Comparison of ENCODE assay signal across 8 mouse cellular contexts in the genomic region with DNA sequence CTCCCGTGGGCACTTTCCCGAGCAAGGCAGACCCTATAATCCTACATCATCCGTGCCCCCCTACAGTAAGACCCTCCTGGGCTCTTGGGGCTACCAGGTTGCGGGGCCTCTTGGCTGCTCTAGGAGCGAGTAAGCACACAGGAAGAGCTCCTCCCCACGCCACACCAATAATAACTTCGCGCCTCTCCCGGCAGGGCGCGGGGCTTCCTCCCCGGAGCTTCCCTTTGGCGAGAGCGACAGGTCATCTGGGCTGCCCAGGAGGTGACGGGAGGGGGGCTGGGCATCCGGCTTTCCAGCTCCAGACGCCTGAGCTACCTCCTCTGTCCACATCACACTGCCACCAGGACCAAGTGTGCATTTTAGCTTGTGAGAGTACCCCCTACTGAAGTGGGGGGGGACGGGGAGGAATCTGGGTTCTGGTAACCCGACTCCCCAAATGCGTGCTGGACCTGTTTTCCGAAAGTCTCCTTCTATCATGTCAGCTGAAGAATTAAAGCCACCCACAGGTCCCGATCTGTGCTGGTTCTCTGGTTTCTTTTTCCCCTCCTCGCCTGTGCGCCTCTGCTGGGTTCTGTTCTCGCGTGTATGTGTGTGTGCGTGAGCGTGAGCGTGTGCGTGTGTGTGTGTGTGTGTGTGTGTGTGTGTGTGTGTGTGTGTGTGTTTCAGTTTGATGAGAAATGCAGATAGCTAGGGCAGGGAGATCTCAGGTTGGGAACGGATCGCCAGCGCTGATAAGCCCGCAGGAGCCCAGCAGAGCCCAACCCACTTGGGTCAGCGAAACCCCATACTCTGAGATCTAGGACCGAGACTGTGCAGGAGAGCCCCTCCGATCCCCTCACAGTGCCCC. TPM values are rescaled to one million over a fixed set of nuclear protein-coding genes. Genes with fewer than 3 reads are reported as not detected.
DNase-seq lines count a peak whose midpoint lies in the region; ATAC-seq and TF ChIP-seq lines count a peak whose summit lies in the region.

No protein-coding gene starts in this region.

- peak overlapping the region; percentile 98 for H3K4me2 ChIP-seq in midbrain, postnatal 0 days (ENCODE audit: low read depth, low read length, poor library complexity, severe bottlenecking)

- TF ChIP-seq EP300 in heart, adult 2 months (IDR thresholded peaks at IDR 0.05; ENCODE audit: insufficient read depth, low read depth, low read length): 0 out of 2 replicates have a peak, but pooled peaks have one; percentile 57

- under 1% methylated on average over 37 of the region's 37 CpGs for WGBS in cerebellum, adult 2 months
- 6% methylated on average over 37 of the region's 37 CpGs for WGBS in heart, adult 2 months
- under 1% methylated on average over 37 of the region's 37 CpGs for WGBS in liver, adult 2 months
- 1% methylated on average over 35 of the region's 37 CpGs for WGBS in midbrain, postnatal 0 days
- under 1% methylated on average over 37 of the region's 37 CpGs for WGBS in thymus, adult 2 months

- H3K9me3 ChIP-seq in midbrain, postnatal 0 days (ENCODE audit: low read length): no peaks in the 10 kb centered on the region

- TF ChIP-seq CTCF in cerebellum, adult 2 months (IDR thresholded peaks at IDR 0.05; ENCODE audit: borderline replicate concordance, insufficient read depth, low read depth, low read length): no peak
- peak; percentile 54 for TF ChIP-seq CTCF in heart, adult 2 months (IDR thresholded peaks at IDR 0.05)
- TF ChIP-seq CTCF in liver, adult 2 months (IDR thresholded peaks at IDR 0.05; ENCODE audit: low read depth, low read length): peak; percentile 24; the same call in 1 of the 2 replicates
- TF ChIP-seq CTCF in midbrain, postnatal 0 days (IDR thresholded peaks at IDR 0.05): no peak; the same call in 1 of the 2 replicates
- TF ChIP-seq CTCF in thymus, adult 2 months (IDR thresholded peaks at IDR 0.05; ENCODE audit: borderline replicate concordance, control insufficient read depth, extremely low read depth, insufficient read depth, low read length, poor library complexity): no peak

- H3K79me2 ChIP-seq in heart, adult 2 months (replicated peaks; ENCODE audit: control insufficient read depth, insufficient read depth, low read length): 0 out of 2 replicates have a peak, but pooled peaks cover 3% of the 10 kb centered on the region
- H3K79me2 ChIP-seq in liver, adult 2 months (ENCODE audit: control insufficient read depth, insufficient read depth, low read length): peaks cover 56% of the 10 kb centered on the region

- no peak for TF ChIP-seq POLR2A in cerebellum, adult 2 months (IDR thresholded peaks at IDR 0.05; ENCODE audit: borderline replicate concordance, insufficient read depth, low read length)
- TF ChIP-seq POLR2A in heart, adult 2 months (IDR thresholded peaks at IDR 0.05; ENCODE audit: insufficient read depth, low read depth, low read length): peak; percentile 56
- no peak for TF ChIP-seq POLR2A in liver, adult 2 months (IDR thresholded peaks at IDR 0.05; ENCODE audit: extremely low read depth, insufficient read depth, low read length)
- TF ChIP-seq POLR2A in thymus, adult 2 months (IDR thresholded peaks at IDR 0.05; ENCODE audit: control insufficient read depth, extremely low read depth, insufficient read depth, low read length, poor library complexity): no peak; the same call in 1 of the 2 replicates

- H3K4me3 ChIP-seq in cerebellum, adult 2 months (replicated peaks; ENCODE audit: insufficient read depth, low read depth, low read length): peak overlapping the region; percentile 62
- H3K4me3 ChIP-seq in heart, adult 2 months: peak overlapping the region; percentile 70
- peak overlapping the region; percentile 66 for H3K4me3 ChIP-seq in liver, adult 2 months (ENCODE audit: insufficient read depth, low read depth, low read length)
- peak overlapping the region; percentile 78 for H3K4me3 ChIP-seq in midbrain, postnatal 0 days (ENCODE audit: low read depth, low read length)
- H3K4me3 ChIP-seq in thymus, adult 2 months (ENCODE audit: control insufficient read depth, insufficient read depth, low read length): peak overlapping the region; percentile 67

- no peak overlapping the region for H3K27ac ChIP-seq in cerebellum, adult 2 months (ENCODE audit: insufficient read depth, low read length)
- peak overlapping the region; percentile 91 for H3K27ac ChIP-seq in heart, adult 2 months
- H3K27ac ChIP-seq in liver, adult 2 months (replicated peaks; ENCODE audit: insufficient read depth, low read depth, low read length): peak overlapping the region; percentile 59
- H3K27ac ChIP-seq in midbrain, postnatal 0 days (ENCODE audit: low read depth, low read length): peak overlapping the region; percentile 65
- H3K27ac ChIP-seq in thymus, adult 2 months (ENCODE audit: control insufficient read depth, insufficient read depth, low read length): peak overlapping the region; percentile 69

- H3K4me1 ChIP-seq in cerebellum, adult 2 months (ENCODE audit: control insufficient read depth, insufficient read depth, low read length): peaks cover 35% of the 10 kb centered on the region
- H3K4me1 ChIP-seq in heart, adult 2 months (ENCODE audit: control insufficient read depth, insufficient read depth, low read length): peaks cover 11% of the 10 kb centered on the region
- H3K4me1 ChIP-seq in liver, adult 2 months (ENCODE audit: control insufficient read depth, insufficient read depth, low read length): peaks cover 15% of the 10 kb centered on the region
- H3K4me1 ChIP-seq in midbrain, postnatal 0 days (ENCODE audit: insufficient read depth, low read length): peaks cover 11% of the 10 kb centered on the region; the same call in 1 of the 2 replicates
- peaks cover 61% of the 10 kb centered on the region for H3K4me1 ChIP-seq in thymus, adult 2 months (replicated peaks; ENCODE audit: control insufficient read depth, insufficient read depth, low read length)

- no peaks in the 10 kb centered on the region for H3K36me3 ChIP-seq in heart, adult 2 months (ENCODE audit: control insufficient read depth, insufficient read depth, low read length)
- no peaks in the 10 kb centered on the region for H3K36me3 ChIP-seq in liver, adult 2 months (ENCODE audit: control insufficient read depth, insufficient read depth, low read length)
- H3K36me3 ChIP-seq in midbrain, postnatal 0 days (ENCODE audit: insufficient read depth, low read length): no peaks in the 10 kb centered on the region
- H3K36me3 ChIP-seq in thymus, adult 2 months (ENCODE audit: control insufficient read depth, insufficient read depth, low read length): no peaks in the 10 kb centered on the region

- peak overlapping the region; percentile 70 for H3K9ac ChIP-seq in heart, adult 2 months (ENCODE audit: low read depth, low read length)
- H3K9ac ChIP-seq in liver, adult 2 months (ENCODE audit: low read depth, low read length): peak overlapping the region; percentile 57
- peak overlapping the region; percentile 66 for H3K9ac ChIP-seq in midbrain, postnatal 0 days (replicated peaks; ENCODE audit: low read length, poor library complexity, severe bottlenecking)

- no peak for DNase-seq in cerebellum, adult 2 months
- DNase-seq in cerebellum, adult 11 months: no peak
- DNase-seq in embryo, embryonic 10 days (ENCODE audit: low spot score): peak; percentile 61
- peak; percentile 84 to 89 for DNase-seq in heart, adult 2 months
- peak; percentile 68 for DNase-seq in kidney, adult 18-20 months
- DNase-seq in liver, adult 2 months (ENCODE audit: extremely low read depth, low read depth, low spot score): peak; percentile 55
- no peak for DNase-seq in midbrain, postnatal 0 days (ENCODE audit: low spot score)
- peak; percentile 57 for DNase-seq in thymus, adult 2 months

- ATAC-seq in midbrain, postnatal 0 days (ENCODE audit: low FRiP score): no peak

- intact Hi-C loops in heart, adult 2 months (cut with DNase I): loop anchor here (2.0 to 5.0 kb wide), 2 partner anchors 33 to 159 kb away; a partner anchor contains a TSS

- H3K27me3 ChIP-seq in cerebellum, adult 2 months (ENCODE audit: control insufficient read depth, insufficient read depth, low read length): no peaks in the 10 kb centered on the region
- H3K27me3 ChIP-seq in heart, adult 2 months (ENCODE audit: control insufficient read depth, insufficient read depth, low read length): no peaks in the 10 kb centered on the region
- H3K27me3 ChIP-seq in liver, adult 2 months (ENCODE audit: control insufficient read depth, insufficient read depth, low read length): no peaks in the 10 kb centered on the region
- peaks cover 12% of the 10 kb centered on the region; the same call in 1 of the 2 replicates for H3K27me3 ChIP-seq in midbrain, postnatal 0 days (ENCODE audit: insufficient read depth, low read length)
- H3K27me3 ChIP-seq in thymus, adult 2 months (ENCODE audit: control insufficient read depth, insufficient read depth, low read length): no peaks in the 10 kb centered on the region

RNA-seq across cellular contexts. Expression of a gene that starts 1.6 kb away (rescaled TPM):
- polyA plus RNA-seq in cerebellum, adult 2 months (2012; rRNA removed): 19.6 and 20.1 TPM in 2 replicates
- 10 to 100 TPM; 21.2 to 24.6 TPM for total RNA-seq in heart, adult 2 months (2021)
- polyA plus RNA-seq in heart, adult 2 months (2012; rRNA removed): 20.0 and 20.9 TPM in 2 replicates
- 7.9 and 8.4 TPM in 2 replicates for total RNA-seq in liver, adult 2 months (2014; rRNA removed)
- 56.5 and 67.5 TPM in 2 replicates for polyA plus RNA-seq in liver, adult 2 months (2012; rRNA removed)
- total RNA-seq in midbrain, postnatal 0 days (2014; rRNA removed): 19.6 and 28.6 TPM in 2 replicates
- polyA plus RNA-seq in midbrain, postnatal 0 days (2015; fragmentation: Nextera tagmentation; extraction: Ambion mirVana): 1.2 TPM in 2 replicates
- 100 and 134 TPM in 2 replicates for polyA plus RNA-seq in thymus, adult 2 months (2012; rRNA removed)

Comparison
In these comparisons a context has a peak if more than half of its experiments do, and no peak if none do; other contexts are left out.
1. DNase-seq: peak in embryo, embryonic 10 days (single experiment), heart, adult 2 months (2 of 2), kidney, adult 18-20 months (single experiment), liver, adult 2 months (single experiment) and thymus, adult 2 months (single experiment); none in cerebellum, adult 2 months (0 of 2), cerebellum, adult 11 months (single experiment) and midbrain, postnatal 0 days (single experiment).
2. CTCF ChIP-seq: peak in heart, adult 2 months (single experiment) and liver, adult 2 months (single experiment); none in cerebellum, adult 2 months (single experiment), midbrain, postnatal 0 days (single experiment) and thymus, adult 2 months (single experiment).
3. Peak in every context shown above with its lines, with median percentiles within 50 percentile points of each other: H3K4me3 ChIP-seq and H3K9ac ChIP-seq.